Mouse (Mus musculus) frontal cortex, adult (tissue): Measurements from ENCODE around the gene Lpin3.
A peak's percentile ranks its signal among the peaks of the same experiment; 100 is the strongest.

Source experiments
- ATAC-seq: cut with Nextera tagmentation; 2 replicates; pipeline ENCODE4 v1.9.2; 2017; ENCODE audit warnings: mild to moderate bottlenecking, moderate library complexity, mixed read lengths; ENCODE audit not compliant: low TSS enrichment

Gene Lpin3

DNA sequence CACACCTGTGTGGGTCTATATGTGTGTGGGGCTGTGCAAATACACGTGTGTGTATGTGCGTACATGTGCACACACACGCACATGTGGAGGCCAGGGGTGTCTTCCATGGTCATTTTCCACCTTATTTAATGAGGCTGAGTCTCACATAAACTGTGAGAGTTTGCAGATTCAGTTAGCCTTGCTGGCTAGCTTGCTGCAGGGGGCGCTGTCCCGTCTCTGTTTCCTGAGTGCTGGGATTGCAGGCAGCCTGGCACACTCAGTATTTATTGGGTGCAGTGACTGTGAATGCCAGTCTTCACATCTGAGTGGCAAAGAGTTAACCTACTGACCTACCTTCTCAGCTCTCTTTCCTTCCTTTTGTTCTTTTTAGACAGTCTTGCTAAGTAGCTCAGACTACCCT lies 53.4 kb downstream of the Lpin3 start:
- no peak for ATAC-seq

DNA sequence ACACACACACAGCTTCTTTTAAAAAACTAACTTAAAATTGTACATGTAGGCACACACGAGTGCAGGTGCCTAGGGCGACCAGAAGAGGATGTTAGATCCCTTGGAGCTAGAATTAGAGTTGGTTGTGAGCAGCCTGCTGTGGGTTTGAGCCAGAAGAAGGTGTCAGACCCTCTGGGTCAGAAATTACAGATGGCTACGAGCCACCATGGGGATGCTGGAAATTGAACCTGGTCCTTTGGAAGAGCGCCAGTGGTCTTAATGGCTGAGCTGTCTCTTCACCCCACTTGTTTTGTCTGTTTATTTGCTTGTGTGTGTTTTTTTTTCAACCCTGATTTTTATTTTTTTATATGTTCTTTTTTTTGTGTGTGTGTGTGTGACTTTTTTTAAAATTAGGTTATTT lies 54.0 kb downstream of the Lpin3 start:
- no peak for ATAC-seq

DNA sequence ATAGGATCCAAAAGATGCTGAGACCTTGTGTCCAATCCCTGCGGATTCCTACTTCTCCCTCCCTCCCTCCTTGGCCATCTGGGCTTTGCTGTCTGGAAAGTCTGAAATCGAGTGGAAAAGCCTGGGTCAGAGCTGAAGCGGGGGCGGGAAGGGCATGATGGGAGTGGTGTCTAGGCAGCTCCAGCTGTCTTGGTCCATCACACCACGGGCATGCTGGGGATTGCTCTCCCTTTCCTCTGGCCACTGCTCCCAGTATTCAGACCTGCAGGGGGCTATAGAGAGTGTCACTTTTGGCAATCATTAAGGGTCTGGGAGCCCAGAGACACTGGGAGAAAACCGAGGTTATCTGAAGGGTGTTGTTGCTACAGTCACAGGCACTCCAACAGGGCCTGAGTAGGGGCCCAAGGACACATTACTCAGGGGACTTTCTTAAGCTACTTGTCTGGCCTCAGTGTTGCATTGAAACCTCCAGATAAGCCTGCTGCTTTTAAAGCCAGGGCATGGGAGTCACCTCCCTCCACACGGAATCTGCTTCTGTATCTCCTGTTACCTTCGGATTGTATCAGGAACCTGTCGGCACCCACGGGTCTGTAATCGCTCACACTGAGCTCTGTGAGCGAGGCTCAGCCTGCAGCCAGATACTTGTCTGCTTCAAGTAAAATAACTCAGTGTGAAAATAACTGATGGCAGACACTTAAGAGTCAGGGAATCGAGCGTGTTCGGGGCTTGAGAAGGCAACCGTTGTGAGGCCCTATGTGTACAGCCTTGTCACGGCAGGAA lies 60.6 kb downstream of the Lpin3 start:
- 0 out of 2 replicates have a peak, but pooled peaks have one; percentile 10 for ATAC-seq

DNA sequence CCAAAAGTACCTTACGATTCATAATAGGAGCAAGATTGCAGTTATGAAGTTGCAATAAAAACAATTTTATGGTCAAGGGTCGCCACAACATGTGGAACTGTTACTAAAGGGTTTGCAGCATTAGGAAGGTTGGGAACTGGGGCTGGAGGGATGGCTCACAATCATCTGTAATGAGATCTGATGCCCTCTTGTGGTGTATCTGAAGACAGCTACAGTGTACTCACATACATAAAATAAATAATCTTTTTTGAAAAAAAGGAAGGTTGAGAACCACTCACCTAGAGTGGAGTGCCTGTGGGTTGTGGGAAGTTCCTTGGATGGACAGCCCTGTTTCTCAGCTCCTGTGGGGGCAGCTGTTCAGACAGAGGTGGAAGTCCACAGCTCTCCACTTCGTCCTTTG lies 62.0 kb downstream of the Lpin3 start:
- no peak for ATAC-seq

DNA sequence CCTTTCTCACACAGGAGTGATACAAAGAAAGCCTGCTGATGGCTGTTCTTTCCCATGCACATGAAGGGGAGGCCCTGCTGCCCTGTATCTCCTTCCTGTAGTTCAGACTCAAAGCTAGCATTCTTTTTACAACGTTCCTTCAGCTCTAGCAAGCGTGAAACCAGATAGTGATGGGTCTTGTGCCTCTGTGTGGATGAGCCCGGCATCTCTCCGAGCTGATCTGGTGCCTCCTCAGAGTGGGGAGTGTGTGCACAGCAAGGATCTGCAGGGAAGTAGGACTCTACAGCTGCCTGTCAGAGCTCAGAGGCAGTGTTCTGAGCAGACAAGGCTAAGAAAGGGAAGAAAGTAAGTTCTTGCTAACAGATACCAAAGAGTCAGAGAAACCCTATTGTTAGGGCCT lies 71.1 kb downstream of the Lpin3 start:
- 0 out of 2 replicates have a peak, but pooled peaks have one; percentile 28 for ATAC-seq

DNA sequence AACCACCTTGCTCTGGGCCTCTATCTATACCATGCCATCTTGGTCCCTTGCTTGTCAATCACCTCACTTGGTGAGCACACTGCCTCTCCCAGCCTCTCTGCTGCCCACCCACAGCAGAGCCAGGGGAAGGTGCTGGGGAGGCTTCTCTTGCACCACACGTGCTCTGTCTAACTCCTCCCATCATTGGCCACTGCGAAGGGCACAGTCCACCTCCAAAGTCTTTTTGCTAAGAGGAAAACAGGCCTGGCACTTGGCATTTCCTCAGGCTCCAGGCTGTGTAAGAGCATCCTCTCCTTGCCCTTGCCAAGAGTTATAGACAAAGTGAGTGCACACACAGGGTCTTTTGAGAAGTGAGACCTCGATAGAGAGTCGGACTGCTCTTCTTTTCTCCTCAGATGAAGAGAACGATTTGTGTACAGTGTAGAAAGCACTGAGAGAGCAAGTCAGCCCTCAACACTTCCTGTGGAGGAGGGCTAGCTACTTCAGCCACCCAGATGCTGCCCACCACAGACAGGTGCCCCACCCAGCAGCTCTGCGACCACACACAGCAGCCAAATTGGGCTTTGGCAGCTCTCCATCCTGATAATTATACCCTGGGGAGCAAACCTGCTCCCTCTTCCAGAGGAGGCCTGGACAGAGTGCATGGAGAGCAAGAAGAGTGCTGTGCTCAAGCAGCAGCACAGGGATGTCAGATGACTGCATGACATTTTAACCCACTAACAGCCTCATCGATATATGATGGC lies 72.8 kb downstream of the Lpin3 start:
- ATAC-seq: no peak

DNA sequence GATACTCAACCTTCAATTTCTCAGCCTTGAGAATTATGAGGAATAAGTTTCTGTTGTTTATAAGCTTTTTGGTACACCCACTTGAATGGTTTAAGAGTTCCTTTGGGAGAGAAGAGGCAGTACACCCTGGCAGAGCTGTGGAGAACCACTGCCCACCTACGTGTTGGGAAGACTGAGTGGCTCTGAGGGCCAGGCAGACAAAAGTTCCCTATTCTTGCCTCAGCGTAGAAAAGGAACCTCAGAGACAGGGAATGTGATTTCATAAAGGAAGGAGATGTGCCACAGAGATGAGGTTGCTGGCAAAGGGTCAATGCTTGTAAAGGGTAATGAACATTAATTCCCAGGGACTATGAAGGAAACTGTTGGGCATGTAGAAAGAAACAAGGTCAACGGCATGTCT lies 74.1 kb downstream of the Lpin3 start:
- ATAC-seq: peak; percentile 41; the same call in 1 of the 2 replicates

DNA sequence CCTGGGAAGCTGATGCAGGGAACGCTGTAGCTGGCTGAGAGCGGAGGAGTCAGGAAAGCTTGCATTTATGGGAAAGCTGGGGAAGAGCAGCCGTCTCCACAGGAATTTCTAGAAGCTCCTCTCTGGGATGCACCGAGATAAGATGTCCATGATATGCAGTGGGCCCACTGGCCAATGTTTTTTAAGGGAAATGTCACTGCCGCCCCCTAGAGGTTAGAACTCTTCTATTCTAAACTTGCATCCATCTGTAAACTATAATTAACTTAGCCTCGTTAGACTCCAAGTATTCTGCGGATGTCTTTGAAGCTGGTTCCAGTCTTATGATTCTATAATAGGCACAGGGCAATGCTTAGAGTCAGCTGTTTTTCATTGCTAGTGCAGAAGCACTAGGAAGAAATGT lies 74.9 kb downstream of the Lpin3 start:
- peak; percentile 51 for ATAC-seq
